Mouse (Mus musculus) kidney, postnatal 10 days (tissue): ENCODE data around the gene Fam19a3.
"Not testable (repeated sequence)": the region's sequence is repeated elsewhere in the genome, so short reads cannot be mapped to it uniquely, and the experiment has no call there.

ENCODE experiments used
- DNase-seq: peaks from one replicate; pipeline ENCODE4 v3.0.0; 2021; ENCODE audit warnings: mixed read lengths

The Fam19a3 gene

DNA sequence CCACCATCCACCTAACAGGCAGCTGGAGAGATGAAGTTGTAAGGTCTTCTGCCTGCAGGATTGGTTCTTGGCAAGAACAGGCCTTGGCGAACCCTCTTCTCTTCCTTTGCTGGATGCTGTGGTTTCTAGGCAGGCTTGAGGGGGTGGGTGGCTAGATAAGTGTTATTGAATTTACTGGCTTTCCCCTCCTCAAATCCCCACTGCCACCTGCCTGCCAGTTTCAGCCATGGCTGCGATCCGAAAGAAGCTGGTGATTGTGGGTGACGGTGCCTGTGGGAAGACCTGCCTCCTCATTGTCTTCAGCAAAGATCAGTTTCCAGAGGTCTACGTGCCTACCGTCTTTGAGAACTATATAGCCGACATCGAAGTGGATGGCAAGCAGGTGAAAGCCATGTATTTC is 10.0 kb upstream of the Fam19a3 start:
- no peak for DNase-seq

DNA sequence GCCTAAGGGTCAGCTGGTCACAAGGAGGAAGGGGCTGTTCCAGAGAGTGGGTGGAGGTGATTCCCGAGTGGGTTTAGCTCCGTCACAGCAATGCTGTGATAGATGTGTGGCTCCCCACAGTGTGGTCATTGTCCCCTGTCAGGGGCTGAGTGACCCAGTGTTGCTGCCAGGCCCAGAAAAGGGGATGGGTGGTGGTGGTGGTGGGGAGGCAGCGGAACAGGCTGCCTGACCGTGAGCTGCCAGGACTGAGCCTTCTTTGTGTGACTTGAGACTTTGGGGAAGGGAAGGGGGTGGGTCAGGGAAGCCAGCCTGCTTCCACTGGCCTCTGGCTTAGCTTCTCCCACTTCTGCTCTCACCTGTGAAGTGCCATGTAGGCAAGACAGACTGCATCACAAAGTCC is 9.4 kb upstream of the Fam19a3 start:
- DNase-seq, result peak; percentile 31

DNA sequence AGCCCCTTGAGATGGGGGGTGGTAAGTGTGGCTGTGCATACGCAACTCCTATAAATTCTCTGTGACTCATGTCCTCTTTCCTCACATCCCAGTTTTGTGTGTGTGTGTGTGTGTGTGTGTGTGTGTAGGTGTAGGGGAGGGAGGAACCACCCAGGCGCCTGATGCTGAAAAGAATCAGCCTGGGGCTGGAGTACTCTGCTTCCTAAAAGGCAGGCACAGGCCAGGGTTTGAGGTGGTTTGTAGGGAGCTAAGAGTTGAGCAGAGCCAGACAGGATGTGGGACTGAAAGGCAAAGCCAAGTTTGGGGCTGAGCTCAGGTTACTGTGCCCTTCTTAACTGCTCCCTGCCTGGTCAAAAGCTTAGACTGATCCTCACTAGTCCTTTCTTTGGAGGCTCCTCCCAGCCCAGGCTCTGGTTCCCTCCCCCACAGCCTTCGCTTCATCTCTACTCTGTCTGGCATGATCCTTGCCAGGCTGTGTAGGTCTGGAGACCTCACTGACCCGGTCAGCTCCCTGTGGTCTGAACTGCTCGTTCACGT is 8.8 kb upstream of the Fam19a3 start:
- DNase-seq, result peak; percentile 62

- DNase-seq, result peak; percentile 62
Measured at GRCm38 (mm10) chr3:104789822-104790221, 8.2 kb upstream of the Fam19a3 start.

DNA sequence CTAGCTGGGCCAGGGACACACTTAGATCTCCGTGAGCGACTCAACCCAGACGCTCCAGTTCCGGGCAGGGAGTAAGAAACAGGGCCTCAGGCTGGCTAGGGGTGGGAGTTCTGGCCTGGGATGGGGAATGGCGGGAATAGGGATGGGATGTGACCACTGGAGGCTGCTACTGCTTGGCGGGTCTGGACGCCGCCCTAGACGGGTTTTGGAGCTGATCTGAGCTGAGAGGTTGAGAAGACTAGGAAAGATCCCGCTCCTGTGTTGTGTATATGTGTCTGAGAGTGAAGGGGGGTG is 7.6 kb upstream of the Fam19a3 start:
- DNase-seq, result peak; percentile 59

DNA sequence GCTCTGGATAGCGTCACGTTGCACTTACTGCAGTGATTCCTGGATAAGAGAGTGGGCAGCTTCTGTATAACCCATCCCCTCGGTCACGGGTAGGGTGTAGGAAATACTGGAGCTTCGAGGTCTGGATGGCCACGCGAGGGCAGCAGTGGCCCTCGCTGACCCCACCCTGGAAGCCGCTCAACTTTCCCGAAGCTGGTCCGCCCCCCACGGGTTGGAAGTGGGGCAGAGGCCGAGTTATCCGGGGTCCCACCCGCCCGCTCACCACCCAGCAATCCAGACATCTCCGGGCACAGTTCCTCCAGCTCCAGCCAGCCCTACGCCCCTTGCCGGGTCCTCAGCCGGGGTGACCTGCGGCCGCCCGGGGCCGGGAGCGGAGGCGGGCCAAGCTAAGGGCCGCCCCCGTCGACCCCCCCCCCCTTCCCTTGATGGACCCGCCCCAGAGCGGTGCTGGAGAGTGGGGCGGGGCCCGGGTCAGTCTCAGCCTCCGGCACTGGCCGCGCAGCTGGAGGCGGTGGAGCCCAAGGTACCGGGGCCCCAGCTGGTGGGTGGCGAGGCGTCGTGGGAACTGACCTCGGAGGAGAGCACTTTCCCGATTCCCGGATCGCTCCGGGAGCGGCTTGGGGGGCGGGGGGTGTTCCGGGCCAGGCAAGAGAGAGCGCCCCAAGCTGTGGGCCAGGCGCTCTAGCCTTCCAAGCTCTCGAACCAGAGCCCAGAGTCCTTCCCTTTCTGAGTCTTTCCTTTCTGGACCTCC is 7.1 kb upstream of the Fam19a3 start:
- DNase-seq, result peak; percentile 92

DNA sequence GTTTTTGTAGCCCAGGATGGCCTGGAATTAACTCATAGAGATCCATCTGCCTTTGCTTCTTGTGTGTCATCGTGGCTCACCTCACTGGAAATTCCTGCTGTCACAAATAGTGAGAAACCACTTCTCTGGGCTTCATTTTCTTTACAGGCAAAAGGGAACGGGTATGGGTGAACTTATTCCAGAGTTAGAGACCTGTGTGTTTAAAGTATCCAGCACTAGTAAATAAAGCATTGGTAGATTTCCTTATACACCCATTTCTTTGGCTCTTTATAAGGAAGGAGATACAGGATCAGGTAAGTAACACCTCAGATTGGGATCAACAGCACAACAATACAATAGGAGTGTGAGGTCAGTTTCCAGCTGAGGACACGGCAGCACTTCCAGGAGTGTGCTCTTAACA is 6.4 kb upstream of the Fam19a3 start, which contains the start of gene Rhoc:
Rhoc (plus strand) TSS at position 301 of the 400 bp plus-strand sequence.
- no peak for DNase-seq

DNA sequence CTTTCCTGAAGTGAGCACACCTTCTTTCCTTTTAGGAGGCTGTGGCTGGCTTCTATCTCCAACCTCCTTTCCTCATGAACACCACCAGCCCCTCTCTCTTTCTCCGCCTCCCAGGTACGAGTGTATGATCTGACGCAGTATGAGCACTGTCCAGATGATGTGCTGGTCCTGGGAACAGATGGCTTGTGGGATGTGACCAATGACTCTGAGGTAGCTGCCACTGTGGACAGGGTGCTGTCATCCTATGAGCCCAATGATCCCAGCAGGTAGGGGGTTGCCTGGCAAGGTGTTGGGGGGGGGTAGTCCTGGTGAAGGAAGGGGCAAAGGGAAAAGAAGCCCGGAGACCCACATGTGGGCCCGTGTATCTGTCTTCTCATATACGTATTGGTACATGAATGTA is 3.6 kb upstream of the Fam19a3 start:
- DNase-seq, result no peak

DNA sequence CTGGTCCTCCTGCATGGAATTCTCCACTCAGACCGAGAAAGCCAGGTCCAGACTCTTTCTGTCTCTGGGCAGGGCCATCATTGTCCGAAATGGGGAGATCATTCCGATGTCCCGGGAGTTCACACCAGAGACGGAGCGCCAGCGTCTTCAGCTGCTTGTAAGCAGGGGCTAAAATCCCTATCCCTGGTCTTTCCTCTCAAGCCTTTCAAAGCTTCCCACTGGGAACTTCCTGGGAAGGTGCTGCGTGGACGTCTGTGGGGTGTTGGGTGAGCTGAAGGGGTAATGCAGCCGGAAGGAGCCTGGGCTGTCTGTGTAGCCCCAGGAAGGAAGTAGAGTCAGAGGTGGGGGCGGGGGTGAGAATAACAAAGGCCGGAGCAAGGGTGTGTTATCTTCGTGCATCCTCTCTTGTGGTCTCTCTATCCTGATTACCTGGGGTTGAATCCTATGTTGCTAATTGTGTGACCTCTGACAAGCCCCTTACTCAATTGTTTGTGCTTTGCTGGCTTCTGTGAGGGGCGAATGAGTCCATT is 2.4 kb upstream of the Fam19a3 start:
- peak; percentile 36 for DNase-seq

DNA sequence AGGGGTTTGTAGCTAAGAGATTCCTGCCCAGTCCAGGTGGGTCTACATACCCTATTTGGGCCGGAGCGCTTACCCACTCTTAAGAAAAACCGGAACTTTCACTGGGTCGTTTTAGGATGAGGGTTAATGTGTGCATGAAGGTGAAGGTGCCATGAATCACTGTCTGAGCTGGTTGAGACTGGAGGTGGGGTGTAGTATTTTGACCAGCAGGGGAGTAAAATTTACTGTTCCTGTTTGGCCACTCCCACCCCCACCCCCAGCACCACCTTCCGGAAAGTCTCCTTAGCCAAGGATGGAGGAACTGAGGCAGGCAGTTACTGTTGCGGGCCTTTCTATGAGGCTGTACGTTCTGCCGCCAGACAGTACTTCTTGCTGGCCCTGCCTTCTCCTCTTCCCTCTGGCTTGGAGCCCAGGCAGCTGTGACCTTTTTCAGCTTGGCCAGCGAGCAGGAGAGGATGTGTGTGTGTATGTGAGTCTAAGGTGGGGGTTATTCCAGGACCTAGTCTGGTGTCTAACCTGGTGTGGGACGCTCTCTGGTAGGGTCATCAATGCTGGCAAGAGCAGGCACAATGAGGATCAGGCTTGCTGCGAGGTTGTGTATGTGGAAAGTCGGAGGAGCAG is 531 bp upstream of the Fam19a3 start:
- DNase-seq, result peak; percentile 86

- DNase-seq, result peak; percentile 88
Measured at GRCm38 (mm10) chr3:104780561-104781420, 849 bp downstream of the Fam19a3 start, which contains the start of gene Ppm1j. Gene Ppm1j, plus strand, starts transcription at chr3:104781056.

DNA sequence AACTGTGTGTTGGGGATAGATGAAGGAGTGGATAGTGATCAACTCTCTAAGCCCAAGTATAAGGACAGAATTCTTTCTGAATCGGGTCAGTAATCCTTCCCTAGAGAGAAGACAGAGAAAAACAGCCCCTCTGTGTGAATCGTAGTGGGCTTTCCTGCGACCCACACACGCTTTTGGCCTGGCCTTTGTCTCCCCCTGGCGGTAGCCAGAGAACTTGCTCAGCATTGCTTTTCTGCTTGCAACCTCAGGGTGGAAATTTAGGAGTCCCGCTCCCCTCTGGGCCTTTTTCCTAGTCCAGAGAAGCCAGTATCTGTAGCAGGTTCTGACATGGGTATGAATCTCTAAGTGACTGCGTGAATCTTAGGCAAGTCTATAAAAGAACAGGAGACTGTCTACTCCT is 1.7 kb downstream of the Fam19a3 start:
- DNase-seq, result peak; percentile 79

- DNase-seq, result peak; percentile 63
Measured at GRCm38 (mm10) chr3:104777342-104777741, 4.3 kb downstream of the Fam19a3 start.

GRCm38 (mm10) chr3:104773301-104773700 is 8.3 kb downstream of the Fam19a3 start:
- DNase-seq, result no peak

- no peak for DNase-seq
Measured at GRCm38 (mm10) chr3:104771460-104771859, 10.2 kb downstream of the Fam19a3 start.

DNA sequence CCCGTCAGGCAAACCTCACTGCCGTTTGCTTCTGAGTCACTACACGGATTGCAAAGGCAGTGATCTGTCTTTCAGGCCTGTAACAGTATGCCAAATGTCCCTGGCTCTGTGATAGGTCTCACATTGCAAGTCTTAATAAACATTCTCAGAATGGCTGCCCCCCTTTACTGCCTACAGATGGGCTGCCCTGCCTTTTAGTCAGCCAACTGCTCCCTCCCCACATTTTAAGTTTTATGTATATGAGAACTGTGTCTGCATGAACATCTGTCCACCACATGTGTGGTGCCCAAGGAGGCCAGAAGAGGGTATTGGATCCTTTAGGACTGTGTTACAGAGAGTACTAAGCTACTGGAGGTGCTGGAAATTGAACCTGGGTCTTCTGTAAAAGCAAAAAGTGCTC is 10.7 kb downstream of the Fam19a3 start:
- no peak for DNase-seq

- DNase-seq, result peak; percentile 72
Measured at GRCm38 (mm10) chr3:104770035-104770434, 11.6 kb downstream of the Fam19a3 start.

- no peak for DNase-seq
Measured at GRCm38 (mm10) chr3:104769135-104769534, 12.5 kb downstream of the Fam19a3 start.

DNA sequence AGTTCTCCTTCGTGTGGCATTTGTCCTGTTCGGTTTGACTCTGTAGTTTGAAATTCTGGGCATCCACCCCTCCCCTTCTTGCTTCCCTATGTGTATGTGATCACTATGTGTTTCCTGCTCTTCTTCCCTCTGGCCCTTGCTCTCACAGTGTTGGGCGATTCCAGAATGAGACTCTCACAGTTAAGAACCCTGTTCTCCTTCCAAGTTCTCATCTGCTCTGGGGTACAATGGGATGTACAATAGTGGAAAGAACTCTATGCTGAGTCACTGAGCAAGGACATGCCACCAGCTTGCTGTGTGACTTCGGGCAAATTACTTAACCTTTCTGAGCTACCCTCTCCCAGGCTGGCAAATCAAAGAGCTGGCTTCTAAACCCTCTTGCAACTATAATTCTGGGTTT is 13.9 kb downstream of the Fam19a3 start:
- no peak for DNase-seq

DNA sequence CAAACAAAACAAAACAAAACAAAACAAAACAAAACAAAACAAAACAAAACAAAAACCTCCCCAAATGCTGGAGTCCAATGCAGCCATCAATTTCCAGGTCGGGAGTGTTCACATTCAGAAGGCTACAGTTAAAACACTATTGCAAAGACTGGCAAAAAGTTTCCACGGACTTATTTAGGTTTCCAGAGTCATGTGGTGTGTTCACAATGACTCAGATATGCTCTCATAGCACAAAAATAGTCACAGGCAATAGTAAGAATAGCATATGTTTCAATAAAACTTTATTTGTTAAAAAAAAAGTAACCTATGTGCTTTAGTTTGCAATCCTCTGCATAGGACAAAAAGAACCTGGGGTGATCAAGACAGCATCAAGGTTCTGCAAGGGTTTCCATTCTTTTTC is 14.5 kb downstream of the Fam19a3 start:
- DNase-seq, result no peak

DNA sequence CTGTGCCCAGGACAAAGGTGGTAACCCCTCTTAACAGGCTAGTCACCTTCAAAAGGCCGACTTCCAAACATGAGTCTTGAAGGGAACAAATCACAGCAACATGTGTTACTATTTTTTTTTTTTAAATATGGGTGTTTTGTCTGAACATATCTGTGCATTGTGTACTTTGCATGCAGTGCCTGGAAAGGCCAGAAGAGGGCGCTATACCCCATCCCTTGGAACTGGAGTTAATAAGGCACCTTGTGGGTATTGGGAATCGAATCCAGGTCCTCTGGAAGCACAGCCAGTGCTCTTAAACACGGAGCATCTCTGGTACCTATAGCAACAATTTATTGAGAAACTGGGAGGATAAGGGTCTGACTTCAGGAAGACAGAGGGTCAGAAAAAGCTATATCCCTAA is 16.6 kb downstream of the Fam19a3 start:
- DNase-seq, result peak; percentile 46

GRCm38 (mm10) chr3:104762103-104762863 is 19.4 kb downstream of the Fam19a3 start:
- DNase-seq, result not testable (repeated sequence)
